Mouse (Mus musculus): ENCODE data around the gene Gm21985. TPM values are rescaled to one million over a fixed set of nuclear protein-coding genes. Genes with fewer than 3 reads are reported as not detected.

The Gm21985 gene
- total and polyA plus RNA-seq, 2 experiments from 2014 or later: not detected

DNA sequence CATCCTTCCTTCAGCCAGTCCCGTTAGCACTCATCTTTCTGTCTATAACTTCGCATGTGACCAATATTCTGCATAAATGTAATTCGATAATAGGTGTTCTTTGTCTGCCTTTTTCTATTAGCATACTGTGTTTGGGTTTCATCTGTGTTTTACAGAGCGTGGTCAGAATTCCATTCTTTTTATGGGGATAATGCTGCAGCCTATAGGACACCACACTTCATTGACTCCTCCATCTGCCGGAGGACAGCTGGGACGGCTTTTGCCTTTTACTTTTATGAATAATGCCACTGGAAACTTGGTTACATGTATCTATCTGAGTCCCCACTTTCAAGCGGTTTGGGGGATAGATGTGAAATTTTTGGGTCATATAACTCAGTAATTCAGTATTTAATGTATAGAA is 49.5 kb downstream of the Gm21985 start:
- DNase-seq (ENCODE audit: low spot score) (no peak), ATAC-seq (no peak)
- Histone ChIP-seq H3K36me3 (ENCODE audit: insufficient read depth, low read length) (no peaks in the 10 kb centered on the region), H3K4me3 (ENCODE audit: low read length) (no peak overlapping the region), H3K9ac (replicated peaks; ENCODE audit: low read length) (no peak overlapping the region), H3K4me2 (ENCODE audit: low read depth, low read length) (no peak overlapping the region), H3K4me1 (ENCODE audit: insufficient read depth, low read length) (no peaks in the 10 kb centered on the region), H3K9me3 (ENCODE audit: low read length) (no peaks in the 10 kb centered on the region), H3K27ac (no peak overlapping the region), H3K27me3 (ENCODE audit: insufficient read depth, low read length) (no peaks in the 10 kb centered on the region)
- TF ChIP-seq CTCF (IDR thresholded peaks at IDR 0.05; ENCODE audit: low read depth): no peak
- WGBS: 81% methylated on average over 7 of the region's 7 CpGs

DNA sequence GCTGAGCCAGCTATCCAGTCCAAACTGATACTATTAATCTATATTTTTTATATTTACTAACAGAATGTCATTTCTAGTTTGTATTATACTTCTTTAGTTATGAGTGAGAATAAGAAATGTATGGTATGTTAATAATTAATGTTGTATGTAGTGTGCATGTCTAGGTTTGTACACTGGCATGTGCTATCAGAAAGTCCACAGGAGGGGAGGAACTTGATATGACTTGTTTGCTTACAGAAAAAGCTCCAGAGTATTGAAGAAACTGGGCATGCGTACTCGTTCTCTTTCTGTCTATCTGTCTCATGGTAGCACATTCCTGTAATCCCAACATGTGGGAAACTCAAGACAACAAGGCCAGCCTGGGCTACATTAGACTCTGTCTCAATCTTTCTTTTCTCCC is 52.1 kb downstream of the Gm21985 start:
- Histone ChIP-seq H3K9me3 (ENCODE audit: low read length) (no peaks in the 10 kb centered on the region), H3K36me3 (ENCODE audit: insufficient read depth, low read length) (no peaks in the 10 kb centered on the region), H3K27me3 (ENCODE audit: insufficient read depth, low read length) (no peaks in the 10 kb centered on the region), H3K4me1 (ENCODE audit: insufficient read depth, low read length) (no peaks in the 10 kb centered on the region), H3K4me3 (ENCODE audit: low read length) (no peak overlapping the region), H3K27ac (no peak overlapping the region), H3K9ac (replicated peaks; ENCODE audit: low read length) (no peak overlapping the region), H3K4me2 (ENCODE audit: low read depth, low read length) (no peak overlapping the region)
- WGBS: 92% methylated on average over 2 of the region's 2 CpGs
- ATAC-seq (no peak), DNase-seq (ENCODE audit: low spot score) (no peak)
- no peak for TF ChIP-seq CTCF (IDR thresholded peaks at IDR 0.05; ENCODE audit: low read depth)

DNA sequence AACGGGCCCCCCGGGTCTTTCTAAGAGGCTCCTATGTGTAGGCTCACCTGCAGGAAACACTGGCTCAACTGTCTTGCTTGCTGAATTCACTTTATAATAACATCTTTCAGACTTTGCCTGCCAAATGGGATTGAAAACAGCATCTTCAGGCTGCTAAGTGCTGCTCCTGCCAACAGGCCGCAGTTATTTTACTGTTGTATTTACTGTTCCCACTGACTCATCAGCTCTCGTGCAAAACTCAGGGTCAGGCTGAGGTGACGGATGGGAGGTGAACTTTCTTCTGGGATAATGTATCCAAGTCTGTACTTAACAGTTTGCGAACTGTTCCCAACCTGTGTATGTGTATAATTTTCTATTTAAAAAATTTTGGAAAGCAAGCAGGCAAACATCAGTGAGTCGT is 52.8 kb downstream of the Gm21985 start:
- Histone ChIP-seq H3K27ac (no peak overlapping the region), H3K4me2 (ENCODE audit: low read depth, low read length) (no peak overlapping the region), H3K27me3 (ENCODE audit: insufficient read depth, low read length) (no peaks in the 10 kb centered on the region), H3K9me3 (ENCODE audit: low read length) (no peaks in the 10 kb centered on the region), H3K4me3 (ENCODE audit: low read length) (no peak overlapping the region), H3K4me1 (ENCODE audit: insufficient read depth, low read length) (no peaks in the 10 kb centered on the region), H3K9ac (replicated peaks; ENCODE audit: low read length) (no peak overlapping the region), H3K36me3 (ENCODE audit: insufficient read depth, low read length) (no peaks in the 10 kb centered on the region)
- WGBS: 86% methylated on average over 7 of the region's 7 CpGs
- TF ChIP-seq CTCF (IDR thresholded peaks at IDR 0.05; ENCODE audit: low read depth): no peak
- ATAC-seq: no peak
- no peak for DNase-seq (ENCODE audit: low spot score)

DNA sequence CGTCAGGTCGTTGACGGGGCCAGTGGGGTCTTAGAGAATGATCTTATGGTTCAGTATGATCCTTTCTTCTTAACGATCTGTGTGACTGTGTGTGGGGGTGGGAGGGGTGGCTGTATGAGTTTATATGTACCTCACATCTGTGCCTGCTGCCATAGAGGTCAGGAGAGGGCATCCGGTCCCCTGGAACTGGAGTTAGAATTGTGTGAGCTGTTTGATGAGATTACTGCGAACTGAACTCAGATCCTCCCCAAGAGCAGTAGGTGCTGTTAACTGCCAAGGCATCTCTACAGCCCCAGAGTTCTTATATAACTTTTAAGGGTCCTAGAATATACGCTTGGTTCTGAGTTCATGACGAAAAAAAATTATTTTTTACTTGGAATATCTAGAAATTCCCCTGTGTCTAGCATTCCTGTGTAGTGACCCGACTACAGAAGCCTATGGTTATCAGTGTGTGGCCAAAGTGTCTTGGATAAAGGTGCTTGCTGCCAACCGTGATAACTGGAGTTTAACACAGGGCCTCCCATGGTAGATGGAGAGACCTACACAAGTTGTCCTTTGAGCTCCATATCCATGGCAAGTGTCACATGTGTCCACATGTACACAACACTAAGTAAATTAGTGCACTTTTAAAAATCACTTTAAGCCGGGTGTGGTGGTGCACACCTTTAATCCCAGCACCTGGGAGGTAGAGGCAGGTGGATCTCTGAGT is 62.1 kb downstream of the Gm21985 start:
- no peak for TF ChIP-seq CTCF (IDR thresholded peaks at IDR 0.05; ENCODE audit: low read depth)
- Histone ChIP-seq H3K4me1 (ENCODE audit: insufficient read depth, low read length) (no peaks in the 10 kb centered on the region), H3K4me3 (ENCODE audit: low read length) (no peak overlapping the region), H3K36me3 (ENCODE audit: insufficient read depth, low read length) (no peaks in the 10 kb centered on the region), H3K27ac (no peak overlapping the region), H3K27me3 (ENCODE audit: insufficient read depth, low read length) (no peaks in the 10 kb centered on the region), H3K9ac (replicated peaks; ENCODE audit: low read length) (no peak overlapping the region), H3K9me3 (ENCODE audit: low read length) (no peaks in the 10 kb centered on the region), H3K4me2 (ENCODE audit: low read depth, low read length) (no peak overlapping the region)
- DNase-seq (ENCODE audit: low spot score): no peak
- ATAC-seq: no peak
- 91% methylated on average over 11 of the region's 11 CpGs for WGBS

DNA sequence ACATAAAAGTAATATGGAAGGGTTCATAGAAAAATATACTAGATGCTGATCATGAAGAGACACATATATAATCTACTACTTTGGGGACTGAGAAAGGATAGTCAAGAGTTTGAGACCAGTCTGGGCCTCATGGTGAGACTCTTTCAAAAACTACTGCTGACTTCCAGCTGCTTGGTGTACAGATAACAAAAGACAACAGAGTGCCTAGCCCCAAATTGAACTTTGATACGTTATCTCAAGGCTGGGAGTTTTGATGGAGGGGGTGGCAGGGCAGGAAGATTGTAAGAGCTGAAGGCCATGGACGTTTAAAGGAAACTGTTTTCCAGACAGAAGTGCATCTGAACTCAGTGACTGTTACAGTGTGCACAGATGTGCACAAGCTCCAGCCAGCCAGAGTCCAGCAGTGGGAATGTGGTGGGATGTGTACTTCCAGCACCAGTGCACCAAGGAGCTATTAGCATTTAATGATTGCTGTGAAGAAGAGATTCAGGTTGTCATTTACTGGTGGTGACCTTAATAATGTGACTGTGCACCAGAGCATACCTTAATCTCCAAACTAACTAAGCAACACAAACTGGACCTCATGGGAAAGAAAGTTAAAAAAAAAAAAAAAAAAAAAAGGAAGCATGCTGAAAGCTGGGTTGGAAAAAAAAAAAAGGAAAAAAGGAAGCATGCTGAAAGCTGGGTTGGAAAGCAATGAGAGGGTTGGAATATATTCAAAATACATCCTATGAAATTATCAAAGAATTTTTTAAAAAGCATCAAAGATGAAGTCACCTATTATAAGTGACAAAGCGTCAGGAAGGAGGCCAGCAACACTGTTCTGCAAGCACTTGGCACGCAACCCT is 66.2 kb downstream of the Gm21985 start:
- no peaks in the 10 kb centered on the region for H3K27me3 ChIP-seq (ENCODE audit: insufficient read depth, low read length)
- H3K4me3 ChIP-seq (ENCODE audit: low read length): no peak overlapping the region
- no peak for DNase-seq (ENCODE audit: low spot score)
- H3K9me3 ChIP-seq (ENCODE audit: low read length): no peaks in the 10 kb centered on the region
- no peak for ATAC-seq
- peaks cover 16% of the 10 kb centered on the region for H3K36me3 ChIP-seq (ENCODE audit: insufficient read depth, low read length)
- H3K27ac ChIP-seq: no peak overlapping the region
- TF ChIP-seq CTCF (IDR thresholded peaks at IDR 0.05; ENCODE audit: low read depth): no peak
- H3K4me1 ChIP-seq (ENCODE audit: insufficient read depth, low read length): no peaks in the 10 kb centered on the region
- H3K9ac ChIP-seq (replicated peaks; ENCODE audit: low read length): no peak overlapping the region
- 76% methylated on average over 4 of the region's 4 CpGs for WGBS
- H3K4me2 ChIP-seq (ENCODE audit: low read depth, low read length): no peak overlapping the region

DNA sequence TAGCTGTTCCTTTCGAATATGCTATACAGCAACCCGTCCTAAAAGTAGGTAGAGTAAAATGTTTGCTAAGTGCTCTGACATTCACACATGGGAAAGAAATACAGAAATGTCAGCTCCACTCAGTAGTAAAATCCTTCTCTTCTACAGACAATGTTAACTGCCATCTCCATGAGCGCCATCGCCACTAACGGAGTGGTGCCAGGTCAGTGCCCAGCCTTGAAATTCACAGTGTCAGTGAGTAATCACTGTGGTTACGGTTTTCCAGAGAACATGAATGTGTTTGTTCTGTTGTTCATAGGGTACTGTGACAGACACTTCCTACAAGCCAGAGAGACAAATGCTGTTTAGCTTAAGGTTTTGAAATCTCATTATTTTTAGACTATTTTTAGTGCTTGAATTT is 71.1 kb downstream of the Gm21985 start:
- H3K4me1 ChIP-seq (ENCODE audit: insufficient read depth, low read length): no peaks in the 10 kb centered on the region
- no peak overlapping the region for H3K27ac ChIP-seq
- peaks cover 28% of the 10 kb centered on the region for H3K36me3 ChIP-seq (ENCODE audit: insufficient read depth, low read length)
- WGBS: 85% methylated on average over 6 of the region's 6 CpGs
- DNase-seq (ENCODE audit: low spot score) (no peak), ATAC-seq (no peak)
- H3K4me2 ChIP-seq (ENCODE audit: low read depth, low read length): no peak overlapping the region
- H3K27me3 ChIP-seq (ENCODE audit: insufficient read depth, low read length): no peaks in the 10 kb centered on the region
- H3K9ac ChIP-seq (replicated peaks; ENCODE audit: low read length): no peak overlapping the region
- H3K9me3 ChIP-seq (ENCODE audit: low read length): no peaks in the 10 kb centered on the region
- H3K4me3 ChIP-seq (ENCODE audit: low read length): no peak overlapping the region
- no peak for TF ChIP-seq CTCF (IDR thresholded peaks at IDR 0.05; ENCODE audit: low read depth)

DNA sequence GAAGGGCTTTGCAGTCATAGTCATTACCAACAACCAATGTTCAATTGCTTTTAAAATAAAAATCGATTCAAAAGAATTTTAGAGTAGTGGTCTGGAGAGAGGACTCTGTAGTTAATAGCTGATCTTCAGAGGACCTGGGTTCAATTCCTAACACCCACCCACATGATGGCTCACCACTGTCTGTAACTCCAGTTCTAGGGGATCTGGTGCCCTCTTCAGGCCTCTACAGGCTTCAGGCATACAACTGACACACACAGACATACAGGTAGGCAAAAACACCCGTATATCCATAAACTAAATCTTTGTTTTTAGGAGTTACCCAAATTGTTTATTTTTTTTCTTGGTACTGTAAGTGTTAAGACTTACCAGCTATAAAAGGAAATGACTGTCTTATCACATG is 73.6 kb downstream of the Gm21985 start:
- no peak overlapping the region for H3K27ac ChIP-seq
- 88% methylated on average over 2 of the region's 2 CpGs for WGBS
- H3K4me1 ChIP-seq (ENCODE audit: insufficient read depth, low read length): no peaks in the 10 kb centered on the region
- H3K4me2 ChIP-seq (ENCODE audit: low read depth, low read length): no peak overlapping the region
- H3K9ac ChIP-seq (replicated peaks; ENCODE audit: low read length): no peak overlapping the region
- H3K4me3 ChIP-seq (ENCODE audit: low read length): no peak overlapping the region
- peak; percentile 31 for TF ChIP-seq CTCF (IDR thresholded peaks at IDR 0.05; ENCODE audit: low read depth)
- H3K9me3 ChIP-seq (ENCODE audit: low read length): no peaks in the 10 kb centered on the region
- H3K27me3 ChIP-seq (ENCODE audit: insufficient read depth, low read length): no peaks in the 10 kb centered on the region
- peaks cover 36% of the 10 kb centered on the region for H3K36me3 ChIP-seq (ENCODE audit: insufficient read depth, low read length)
- ATAC-seq (no peak), DNase-seq (ENCODE audit: low spot score) (no peak)
